Mouse (Mus musculus) kidney, adult 2 months (tissue): ENCODE measurements around the gene Gm9936.

ENCODE experiments used
- CTCF ChIP-seq: fragments of 200-500 bp; conservative IDR thresholded peaks from 2 replicates; pipeline ENCODE4 v1.5.1; 2011; ENCODE audit warnings: low read depth, mild to moderate bottlenecking, control low read depth, low read length, moderate library complexity, mixed read lengths; ENCODE audit not compliant: insufficient read depth, insufficient read length
- POLR2A ChIP-seq: fragments of 200-500 bp; IDR thresholded peaks from one replicate; pipeline ENCODE4 v1.6.1; 2011; ENCODE audit warnings: low read depth, low read length, control low read depth

DNA sequence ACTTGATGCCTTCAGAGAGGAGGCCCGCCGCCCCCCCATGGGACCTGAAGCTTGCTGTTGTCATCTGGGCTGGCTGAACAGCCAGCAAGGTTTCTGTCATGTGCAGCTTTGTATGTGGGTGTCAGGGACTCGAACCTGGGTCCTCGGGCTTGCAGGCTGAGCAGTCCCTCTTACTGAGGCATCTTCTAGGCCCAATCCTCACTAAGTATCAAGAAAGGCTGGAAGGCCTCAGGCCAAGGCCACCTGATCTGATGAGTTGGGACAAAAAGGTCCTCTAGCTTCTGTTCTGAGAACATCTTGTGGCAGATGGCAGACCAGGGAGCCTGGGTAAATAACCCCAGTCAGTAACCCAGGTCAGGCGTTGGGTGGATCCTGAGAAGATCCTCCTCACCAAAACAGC is 48.7 kb downstream of the Gm9936 start:
- TF ChIP-seq POLR2A (no peak), CTCF (no peak)
